Mouse (Mus musculus) heart, postnatal 0 days (tissue): ENCODE data around the gene Nmd3.

ENCODE experiments used
- CTCF ChIP-seq: IDR thresholded peaks from 2 replicates; pipeline ENCODE4 v1.5.1; 2016; ENCODE audit warnings: antibody characterized with exemption, control low read depth, low read depth
- EP300 ChIP-seq: IDR thresholded peaks from 2 replicates; pipeline ENCODE4 v1.6.1; 2016; ENCODE audit warnings: antibody characterized with exemption, low read depth

DNA sequence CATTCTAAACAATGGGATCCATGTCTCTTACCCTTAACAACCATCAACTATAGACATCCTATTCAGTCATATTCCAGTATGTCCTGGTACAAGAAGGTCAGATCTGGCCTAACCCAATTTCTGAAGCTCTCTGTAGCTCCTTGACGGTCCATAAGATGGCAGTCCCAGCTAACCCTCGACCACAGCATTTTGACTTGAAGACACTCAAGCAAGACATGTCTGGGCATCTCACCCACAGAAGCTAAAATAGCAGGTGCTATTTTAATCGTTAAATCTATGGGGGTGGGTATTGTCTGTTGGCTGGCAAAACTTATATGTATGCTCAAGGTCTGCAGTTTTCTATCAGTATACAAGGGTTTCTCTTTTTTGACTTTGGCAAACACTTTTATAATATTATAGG is 33.4 kb downstream of the Nmd3 start:
- TF ChIP-seq CTCF (no peak), EP300 (no peak)
